Mouse (Mus musculus) adrenal gland, adult (tissue): ENCODE measurements at regions not wholly inside any gene's neighbourhood (a gene's known extent, or its start where the extent isn't known, plus 50 kb on each side); places are given as distances from the start of the nearest gene placed in this dataset.

ENCODE experiments used
- DNase-seq, 2 experiments: peaks; one replicate each; pipeline ENCODE4 v3.0.0; 2022 to 2023; ENCODE audit warnings: low spot score in 1 of 2; ENCODE audit not compliant: inconsistent age in 2 of 2

GRCm38 (mm10) chrX:12219474-12219873 is 59.3 kb upstream of the Bcor start:
- DNase-seq = no peak

GRCm38 (mm10) chrX:12224314-12224713 is 64.2 kb upstream of the Bcor start:
- DNase-seq = no peak

- no peak for DNase-seq
These were observed 65.1 kb upstream of the Bcor start for GRCm38 (mm10) chrX:12225116-12225891.

GRCm38 (mm10) chrX:12225892-12226206 is 65.7 kb upstream of the Bcor start:
- no peak for DNase-seq

GRCm38 (mm10) chrX:12240505-12241011 is 80.4 kb upstream of the Bcor start:
- DNase-seq = peak; percentile 14 to 72

GRCm38 (mm10) chrX:12241751-12242150 is 81.6 kb upstream of the Bcor start:
- no peak for DNase-seq

GRCm38 (mm10) chrX:12249071-12249470 is 88.9 kb upstream of the Bcor start:
- no peak for DNase-seq

GRCm38 (mm10) chrX:12249911-12250310 is 89.8 kb upstream of the Bcor start:
- no peak for DNase-seq

- DNase-seq = peak; percentile 71 to 83
These were observed 91.9 kb upstream of the Bcor start for GRCm38 (mm10) chrX:12251853-12252679.

GRCm38 (mm10) chrX:12252680-12253021 is 92.5 kb upstream of the Bcor start:
- DNase-seq = no peak

GRCm38 (mm10) chrX:12256758-12257157 is 96.6 kb upstream of the Bcor start:
- no peak for DNase-seq

- no peak for DNase-seq
These were observed 103.7 kb upstream of the Bcor start for GRCm38 (mm10) chrX:12263834-12264233.

- no peak for DNase-seq
These were observed 124.6 kb upstream of the Bcor start for GRCm38 (mm10) chrX:12284741-12285140.

- no peak for DNase-seq
These were observed 125.0 kb upstream of the Bcor start for GRCm38 (mm10) chrX:12285141-12285540.

- DNase-seq = peak in 1 of 2 experiments; percentile 24
These were observed 126.1 kb upstream of the Bcor start for GRCm38 (mm10) chrX:12285976-12286909.

GRCm38 (mm10) chrX:12286910-12287522 is 126.9 kb upstream of the Bcor start:
- peak in 1 of 2 experiments; percentile 26 for DNase-seq

GRCm38 (mm10) chrX:12287656-12288561 is 127.8 kb upstream of the Bcor start:
- peak; percentile 26 to 47 for DNase-seq

- DNase-seq = peak in 1 of 2 experiments; percentile 21
These were observed 128.5 kb upstream of the Bcor start for GRCm38 (mm10) chrX:12288562-12289117.

- no peak for DNase-seq
These were observed 133.0 kb upstream of the Bcor start for GRCm38 (mm10) chrX:12293146-12293545.
